Mouse (Mus musculus) R1 (cell line): ENCODE measurements around the gene Ank2.

ENCODE experiments used
- DNase-seq: peaks from one replicate; pipeline ENCODE4 v3.0.0-alpha.2; 2018; ENCODE audit warnings: low read depth, low spot score

The Ank2 gene

GRCm38 (mm10) chr3:127242234-127242810 is 256.8 kb downstream of the Ank2 start:
- DNase-seq, result no peak

GRCm38 (mm10) chr3:127235271-127235670 is 263.9 kb downstream of the Ank2 start:
- no peak for DNase-seq

- DNase-seq, result peak; percentile 92
Measured at GRCm38 (mm10) chr3:127225799-127226730, 273.1 kb downstream of the Ank2 start.

GRCm38 (mm10) chr3:127225167-127225798 is 273.9 kb downstream of the Ank2 start:
- peak; percentile 32 for DNase-seq

GRCm38 (mm10) chr3:127224315-127225166 is 274.6 kb downstream of the Ank2 start:
- DNase-seq, result peak; percentile 17

- peak; percentile 59 for DNase-seq
Measured at GRCm38 (mm10) chr3:127222086-127222485, 277.1 kb downstream of the Ank2 start.

- no peak for DNase-seq
Measured at GRCm38 (mm10) chr3:127220859-127221258, 278.3 kb downstream of the Ank2 start.

GRCm38 (mm10) chr3:127213534-127213933 is 285.6 kb downstream of the Ank2 start:
- DNase-seq, result no peak

- DNase-seq, result no peak
Measured at GRCm38 (mm10) chr3:127211119-127211518, 288.0 kb downstream of the Ank2 start.

GRCm38 (mm10) chr3:127210552-127210951 is 288.6 kb downstream of the Ank2 start:
- peak; percentile 6 for DNase-seq

- no peak for DNase-seq
Measured at GRCm38 (mm10) chr3:127208871-127209270, 290.3 kb downstream of the Ank2 start.

- DNase-seq, result no peak
Measured at GRCm38 (mm10) chr3:127205883-127206434, 293.2 kb downstream of the Ank2 start.

- DNase-seq, result peak; percentile 57
Measured at GRCm38 (mm10) chr3:127202484-127203115, 296.6 kb downstream of the Ank2 start.

GRCm38 (mm10) chr3:127200789-127201188 is 298.4 kb downstream of the Ank2 start:
- no peak for DNase-seq

- no peak for DNase-seq
Measured at GRCm38 (mm10) chr3:127199112-127199665, 300.0 kb downstream of the Ank2 start.

GRCm38 (mm10) chr3:127198656-127199055 is 300.5 kb downstream of the Ank2 start:
- DNase-seq, result no peak

- no peak for DNase-seq
Measured at GRCm38 (mm10) chr3:127188789-127189128, 310.4 kb downstream of the Ank2 start.

- DNase-seq, result no peak
Measured at GRCm38 (mm10) chr3:127188086-127188788, 310.9 kb downstream of the Ank2 start.

- no peak for DNase-seq
Measured at GRCm38 (mm10) chr3:127187081-127187480, 312.1 kb downstream of the Ank2 start.

GRCm38 (mm10) chr3:127186239-127186638 is 312.9 kb downstream of the Ank2 start:
- peak; percentile 18 for DNase-seq
